Mouse (Mus musculus) embryonic fibroblast, embryonic 13.5 days (primary cell): ENCODE measurements around the gene Bnc2.

Experiments
- CTCF ChIP-seq: IDR thresholded peaks from 2 replicates; pipeline ENCODE4 v1.5.1; 2011; ENCODE audit warnings: mild to moderate bottlenecking, control low read depth, low read length, moderate library complexity, borderline replicate concordance; ENCODE audit not compliant: insufficient read depth
- POLR2A ChIP-seq: IDR thresholded peaks from 2 replicates; pipeline ENCODE4 v1.6.1; 2011; ENCODE audit warnings: low read depth, mild to moderate bottlenecking, control low read depth, low read length, moderate library complexity

DNA sequence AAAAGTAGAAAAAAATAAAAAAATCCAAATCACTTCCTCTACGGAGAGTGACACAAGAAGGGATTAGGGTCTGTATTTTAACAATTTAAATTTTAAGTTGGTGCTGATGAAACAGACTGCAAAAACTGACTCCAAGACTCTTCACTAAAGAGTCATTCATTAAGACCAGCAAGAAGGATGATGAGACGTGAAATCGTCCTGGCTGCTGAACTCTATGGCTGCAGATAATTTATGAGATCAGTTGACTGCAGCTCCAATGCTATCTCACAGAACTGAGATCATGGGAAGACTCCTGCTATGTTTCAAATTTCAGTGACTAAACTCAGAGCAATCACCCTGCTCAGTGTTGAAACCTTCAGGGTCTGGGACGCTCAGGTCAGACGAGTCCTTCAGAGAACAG is 345.4 kb downstream of the Bnc2 start:
- TF ChIP-seq POLR2A = no peak
- no peak for TF ChIP-seq CTCF
